Mouse (Mus musculus): Measurements from ENCODE around the gene Tmem156. TPM values are rescaled to one million over a fixed set of nuclear protein-coding genes. Genes with fewer than 3 reads are reported as not detected.
A peak's percentile ranks its signal among the peaks of the same experiment; 100 is the strongest.

Tmem156 gene
- polyA plus RNA-seq (2012; rRNA removed) (0.42 and 0.55 TPM in 2 replicates), polyA plus RNA-seq (2014; fragmentation: Nextera tagmentation; extraction: Ambion mirVana) (0.61 and 0.64 TPM in 2 replicates)

- DNase-seq (ENCODE audit: low read depth in 3 of 3, low spot score in 3 of 3) (no peak), ATAC-seq (ENCODE audit: insufficient read depth) (no peak)
- TF ChIP-seq CTCF (IDR thresholded peaks at IDR 0.05; ENCODE audit: low read depth) = no peak
- no peak for TF ChIP-seq EP300 (IDR thresholded peaks at IDR 0.05; ENCODE audit: low read depth)
- no peak within 1 kb of the TSS for H3K4me3 ChIP-seq (ENCODE audit: insufficient read depth in 1 of 2, low read depth in 2 of 2, low read length in 2 of 2)
- no peak within 1 kb of the TSS for H3K27ac ChIP-seq
- 55% methylated on average over 5 of the region's 5 CpGs for WGBS (ENCODE audit: insufficient replicate concordance)
- 0 out of 2 replicates have a peak within 1 kb of the TSS, but pooled peaks have one; percentile 21 for H3K4me2 ChIP-seq (ENCODE audit: low read depth)
- H3K27me3 ChIP-seq (ENCODE audit: control insufficient read depth, insufficient read depth, low read length) = no peaks in the 10 kb centered on the region
- H3K4me1 ChIP-seq (replicated peaks; ENCODE audit: control insufficient read depth in 2 of 2, insufficient read depth in 2 of 2, low read length in 1 of 2) = peaks cover 0 to 5% of the 10 kb centered on the region in 2 experiments; a peak in 1 of 4 replicates
- H3K9ac ChIP-seq (replicated peaks) = no peak within 1 kb of the TSS
- no peaks in the 10 kb centered on the region for H3K36me3 ChIP-seq (replicated peaks; ENCODE audit: control insufficient read depth, insufficient read depth, low read depth)
- no peaks in the 10 kb centered on the region for H3K9me3 ChIP-seq (ENCODE audit: control insufficient read depth, low read length)
These were observed at the start of gene Tmem156 for GRCm38 (mm10) chr5:65091921-65092320. Gene Tmem156, minus strand, starts transcription at chr5:65092132.

DNA sequence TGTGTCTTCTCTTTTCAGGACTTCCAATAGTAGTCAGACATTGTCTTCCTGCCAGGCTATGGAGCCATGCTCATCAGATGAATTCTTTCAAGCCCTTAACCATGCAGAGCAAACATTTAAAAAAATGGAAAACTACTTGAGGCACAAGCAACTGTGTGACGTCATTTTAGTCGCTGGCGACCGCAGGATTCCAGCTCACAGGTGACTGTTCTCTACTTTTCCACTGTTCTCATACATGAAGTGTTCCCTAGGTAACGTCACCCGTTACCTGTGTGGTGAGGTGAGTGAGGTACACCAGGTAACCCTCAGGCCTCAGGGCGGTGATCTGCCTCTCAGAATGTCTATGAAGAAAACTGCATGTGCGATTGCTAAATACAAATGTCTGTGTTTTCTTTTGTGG, 49.3 kb upstream of the Tmem156 start:
- 0 out of 4 replicates have a peak, but pooled peaks cover 0 to under 1% of the 10 kb centered on the region in 2 experiments for H3K4me1 ChIP-seq (replicated peaks; ENCODE audit: control insufficient read depth in 2 of 2, insufficient read depth in 2 of 2, low read length in 1 of 2)
- DNase-seq (ENCODE audit: low read depth in 3 of 3, low spot score in 3 of 3) (no peak), ATAC-seq (ENCODE audit: insufficient read depth) (no peak)
- TF ChIP-seq CTCF (IDR thresholded peaks at IDR 0.05; ENCODE audit: low read depth) (no peak), EP300 (IDR thresholded peaks at IDR 0.05; ENCODE audit: low read depth) (no peak)
- H3K27ac ChIP-seq = no peak overlapping the region
- H3K9me3 ChIP-seq (ENCODE audit: control insufficient read depth, low read length) = no peaks in the 10 kb centered on the region
- WGBS (ENCODE audit: insufficient replicate concordance) = 88% methylated on average over 8 of the region's 8 CpGs
- no peak overlapping the region for H3K4me2 ChIP-seq (ENCODE audit: low read depth)
- H3K27me3 ChIP-seq (ENCODE audit: control insufficient read depth, insufficient read depth, low read length) = no peaks in the 10 kb centered on the region
- H3K36me3 ChIP-seq (replicated peaks; ENCODE audit: control insufficient read depth, insufficient read depth, low read depth) = no peaks in the 10 kb centered on the region
- no peak overlapping the region for H3K9ac ChIP-seq (replicated peaks)
- H3K4me3 ChIP-seq (ENCODE audit: insufficient read depth in 1 of 2, low read depth in 2 of 2, low read length in 2 of 2) = no peak overlapping the region

- H3K9ac ChIP-seq (replicated peaks) = no peak overlapping the region
These were observed 45.1 kb upstream of the Tmem156 start for GRCm38 (mm10) chr5:65137073-65137472.

DNA sequence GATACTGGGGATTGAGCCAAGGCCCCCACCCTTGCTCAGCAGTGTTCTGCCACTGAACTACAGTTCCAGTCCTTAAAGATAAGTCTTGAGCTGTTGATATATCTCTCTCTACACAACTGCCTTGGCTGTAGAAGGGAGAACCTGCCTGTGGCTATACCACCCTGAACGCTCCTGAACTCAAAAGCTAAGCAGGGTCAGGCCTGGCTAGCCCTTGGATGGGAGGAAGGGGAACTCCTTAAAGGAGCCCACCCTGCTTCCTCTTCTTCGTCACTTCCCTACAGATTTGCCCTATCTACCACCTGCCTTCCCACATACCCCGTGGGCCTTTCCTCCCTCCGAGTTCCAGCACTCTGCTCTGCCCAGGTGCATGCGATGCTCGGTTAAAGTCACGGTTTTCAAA, 44.2 kb upstream of the Tmem156 start:
- Histone ChIP-seq H3K27me3 (ENCODE audit: control insufficient read depth, insufficient read depth, low read length) (no peaks in the 10 kb centered on the region), H3K4me3 (ENCODE audit: insufficient read depth in 1 of 2, low read depth in 2 of 2, low read length in 2 of 2) (no peak overlapping the region), H3K9me3 (ENCODE audit: control insufficient read depth, low read length) (no peaks in the 10 kb centered on the region), H3K9ac (replicated peaks) (no peak overlapping the region), H3K36me3 (replicated peaks; ENCODE audit: control insufficient read depth, insufficient read depth, low read depth) (no peaks in the 10 kb centered on the region), H3K4me2 (ENCODE audit: low read depth) (no peak overlapping the region), H3K4me1 (replicated peaks; ENCODE audit: control insufficient read depth in 2 of 2, insufficient read depth in 2 of 2, low read length in 1 of 2) (peaks cover 0 to 7% of the 10 kb centered on the region in 2 experiments; a peak in 1 of 4 replicates), H3K27ac (no peak overlapping the region)
- no peak for DNase-seq (ENCODE audit: low read depth in 3 of 3, low spot score in 3 of 3)
- ATAC-seq (ENCODE audit: insufficient read depth) = peak; percentile 21; the same call in 1 of the 2 replicates
- 47% methylated on average over 7 of the region's 7 CpGs for WGBS (ENCODE audit: insufficient replicate concordance)
- TF ChIP-seq EP300 (IDR thresholded peaks at IDR 0.05; ENCODE audit: low read depth) (no peak), CTCF (IDR thresholded peaks at IDR 0.05; ENCODE audit: low read depth) (no peak)

More at GRCm38 (mm10) chr5:65137073-65137472, 45.1 kb upstream of the Tmem156 start:
- Histone ChIP-seq H3K4me1 (replicated peaks; ENCODE audit: control insufficient read depth in 2 of 2, insufficient read depth in 2 of 2, low read length in 1 of 2) (0 out of 4 replicates have a peak, but pooled peaks cover 0 to 3% of the 10 kb centered on the region in 2 experiments), H3K36me3 (replicated peaks; ENCODE audit: control insufficient read depth, insufficient read depth, low read depth) (no peaks in the 10 kb centered on the region), H3K27ac (no peak overlapping the region), H3K4me3 (ENCODE audit: insufficient read depth in 1 of 2, low read depth in 2 of 2, low read length in 2 of 2) (no peak overlapping the region), H3K9me3 (ENCODE audit: control insufficient read depth, low read length) (no peaks in the 10 kb centered on the region), H3K4me2 (ENCODE audit: low read depth) (no peak overlapping the region), H3K27me3 (ENCODE audit: control insufficient read depth, insufficient read depth, low read length) (no peaks in the 10 kb centered on the region)
- ATAC-seq (ENCODE audit: insufficient read depth) (no peak), DNase-seq (ENCODE audit: low read depth in 3 of 3, low spot score in 3 of 3) (no peak)
- TF ChIP-seq CTCF (IDR thresholded peaks at IDR 0.05; ENCODE audit: low read depth) (no peak), EP300 (IDR thresholded peaks at IDR 0.05; ENCODE audit: low read depth) (no peak)
- 63% methylated on average over 6 of the region's 6 CpGs for WGBS (ENCODE audit: insufficient replicate concordance)

GRCm38 (mm10) chr5:65131211-65131879, 39.4 kb upstream of the Tmem156 start:
- no peak for DNase-seq (ENCODE audit: low read depth in 3 of 3, low spot score in 3 of 3)
- H3K4me1 ChIP-seq (replicated peaks; ENCODE audit: control insufficient read depth in 2 of 2, insufficient read depth in 2 of 2, low read length in 1 of 2) = peaks cover 0 to 7% of the 10 kb centered on the region in 2 experiments; a peak in 1 of 4 replicates
- no peaks in the 10 kb centered on the region for H3K27me3 ChIP-seq (ENCODE audit: control insufficient read depth, insufficient read depth, low read length)
- H3K27ac ChIP-seq = no peak overlapping the region
- ATAC-seq (ENCODE audit: insufficient read depth) = no peak
- H3K4me3 ChIP-seq (ENCODE audit: insufficient read depth in 1 of 2, low read depth in 2 of 2, low read length in 2 of 2) = 0 out of 4 replicates have a peak overlapping the region, but pooled peaks of 1 of the 2 experiments have one; percentile 6
- H3K36me3 ChIP-seq (replicated peaks; ENCODE audit: control insufficient read depth, insufficient read depth, low read depth) = no peaks in the 10 kb centered on the region
- WGBS (ENCODE audit: insufficient replicate concordance) = 40% methylated on average over 20 of the region's 20 CpGs
- H3K4me2 ChIP-seq (ENCODE audit: low read depth) = peak overlapping the region; percentile 34
- TF ChIP-seq EP300 (IDR thresholded peaks at IDR 0.05; ENCODE audit: low read depth) (no peak), CTCF (IDR thresholded peaks at IDR 0.05; ENCODE audit: low read depth) (no peak)
- H3K9me3 ChIP-seq (ENCODE audit: control insufficient read depth, low read length) = no peaks in the 10 kb centered on the region
- no peak overlapping the region for H3K9ac ChIP-seq (replicated peaks)
